Mouse (Mus musculus): Measurements from ENCODE around the gene Adamts15.

DNA sequence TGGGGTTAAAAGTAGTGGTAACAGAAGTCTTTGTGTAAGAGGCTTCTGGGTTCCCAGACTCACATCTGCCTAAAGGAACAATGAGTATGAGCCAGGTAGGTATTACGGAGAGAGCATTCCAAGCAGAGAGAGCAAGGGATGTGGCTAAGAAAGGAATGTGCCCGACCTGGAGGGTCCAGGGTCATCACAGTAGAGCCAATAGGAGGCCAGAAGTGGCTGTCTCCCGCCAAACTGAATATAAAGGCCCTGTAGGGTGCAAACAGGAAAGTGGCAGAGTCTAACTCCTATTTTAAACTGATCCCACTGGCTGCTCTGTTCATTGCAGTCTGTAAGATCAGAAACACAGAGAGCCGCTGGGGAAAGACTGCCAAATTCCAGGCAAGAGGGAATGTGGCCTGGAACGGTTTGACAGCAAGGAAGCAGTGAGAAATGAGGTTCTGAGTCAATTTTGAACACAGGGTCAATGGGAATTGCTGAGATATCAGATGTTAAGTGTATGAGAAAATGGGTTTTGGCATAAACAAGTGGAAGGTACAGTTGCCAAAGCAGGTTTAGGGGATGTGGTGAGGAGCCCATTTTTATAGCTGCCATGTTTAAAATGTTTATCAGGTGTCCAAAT is 14.5 kb downstream of the Adamts15 start:
- TF ChIP-seq CTCF (IDR thresholded peaks at IDR 0.05; ENCODE audit: insufficient read depth, low read depth, low read length) (no peak), POLR2A (IDR thresholded peaks at IDR 0.05; ENCODE audit: insufficient read depth, low read depth, low read length) (no peak)

Data from olfactory bulb, adult 2 months (tissue).